Comparison of ENCODE assay signal across 8 mouse cellular contexts in the genomic region with DNA sequence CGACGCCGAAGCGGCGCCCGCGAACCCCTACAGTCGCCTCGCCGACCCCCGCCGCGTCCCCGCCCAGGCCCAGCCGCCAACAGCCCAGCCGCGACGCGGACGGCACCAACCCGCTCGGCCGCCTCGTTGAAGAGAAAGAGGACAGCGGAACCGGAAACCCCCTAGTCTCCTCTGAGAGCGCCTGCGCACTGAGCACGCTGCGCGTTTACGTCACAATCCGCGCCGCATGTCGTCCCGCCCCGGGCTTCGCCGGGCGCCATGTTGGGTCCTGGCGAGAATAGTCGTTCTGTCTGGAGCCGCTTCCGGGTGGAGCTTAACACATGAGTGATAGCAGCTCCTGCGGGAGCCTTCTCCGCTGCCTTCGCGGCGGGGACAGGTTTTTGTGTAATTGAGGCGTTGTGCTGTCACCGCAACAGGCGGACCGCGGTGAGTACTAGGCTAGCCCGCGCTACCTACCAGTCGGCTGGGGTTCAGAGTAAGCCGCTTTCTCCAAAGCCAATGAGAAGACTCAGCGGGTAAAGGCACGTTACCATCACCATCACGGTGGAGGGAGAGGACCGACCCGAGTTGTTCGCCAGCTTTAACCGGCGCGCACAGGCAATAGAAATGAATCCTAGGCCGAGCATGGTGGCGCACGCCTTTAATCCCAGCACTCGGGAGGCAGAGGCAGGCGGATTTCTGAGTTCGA. TPM values are rescaled to one million over a fixed set of nuclear protein-coding genes. Genes with fewer than 3 reads are reported as not detected.
DNase-seq lines count a peak whose midpoint lies in the region; ATAC-seq and TF ChIP-seq lines count a peak whose summit lies in the region.

A gene (minus strand): TSS at position 574 of the 688 bp plus-strand sequence.

- H3K79me2 ChIP-seq in CH12.LX (replicated peaks; ENCODE audit: control insufficient read depth, extremely low read depth, insufficient read depth, poor library complexity, severe bottlenecking): peaks cover 46% of the 10 kb centered on the region

- ATAC-seq in forebrain, embryonic 12.5 days (ENCODE audit: low FRiP score): peak; percentile 86
- ATAC-seq in heart, postnatal 0 days (ENCODE audit: insufficient read depth, low read depth): peak; percentile 88
- ATAC-seq in liver, postnatal 0 days: peak; percentile 83
- ATAC-seq in neural tube, embryonic 14.5 days (ENCODE audit: low read depth): peak; percentile 77

- whole genome bisulfite sequencing in forebrain, embryonic 12.5 days: under 1% methylated on average over 74 of the region's 74 CpGs
- 1% methylated on average over 74 of the region's 74 CpGs for WGBS in heart, postnatal 0 days
- under 1% methylated on average over 74 of the region's 74 CpGs for WGBS in large intestine, adult 2 months
- WGBS in liver, postnatal 0 days (ENCODE audit: insufficient replicate concordance): under 1% methylated on average over 54 of the region's 74 CpGs
- WGBS in neural tube, embryonic 14.5 days: under 1% methylated on average over 67 of the region's 74 CpGs

- TF ChIP-seq EP300 in CH12.LX (IDR thresholded peaks at IDR 0.05; ENCODE audit: low read length): no peak
- TF ChIP-seq EP300 in heart, postnatal 0 days (IDR thresholded peaks at IDR 0.05; ENCODE audit: low read depth): 0 out of 2 replicates have a peak, but pooled peaks have one; percentile 16
- 0 out of 2 replicates have a peak, but pooled peaks have one; percentile 51 for TF ChIP-seq EP300 in liver, postnatal 0 days (IDR thresholded peaks at IDR 0.05; ENCODE audit: low read depth)

- dilution Hi-C loops in CH12.LX (cut with MboI; ENCODE audit: extremely low pct_ligation_motif_present, extremely low pct_unique_long_range_greater_than_20kb, low sequenced_read_pairs): no loop called here

- in situ Hi-C loops in CH12.LX (cut with MboI; ENCODE audit: low pct_ligation_motif_present, low pct_unique_long_range_greater_than_20kb, low sequenced_read_pairs): no loop called here

- peak within 1 kb of the TSS; percentile 94 for H3K9ac ChIP-seq in CH12.LX (ENCODE audit: insufficient read depth, low read depth)
- peak within 1 kb of the TSS; percentile 98 for H3K9ac ChIP-seq in forebrain, embryonic 12.5 days
- H3K9ac ChIP-seq in heart, postnatal 0 days (replicated peaks; ENCODE audit: low read depth, low read length): peak within 1 kb of the TSS; percentile 87
- H3K9ac ChIP-seq in liver, postnatal 0 days (replicated peaks): peak within 1 kb of the TSS; percentile 92
- H3K9ac ChIP-seq in neural tube, embryonic 14.5 days (replicated peaks; ENCODE audit: low read depth, low read length): peak within 1 kb of the TSS; percentile 90

- peaks cover 29 to 53% of the 10 kb centered on the region in 2 experiments for H3K4me1 ChIP-seq in CH12.LX (ENCODE audit: control insufficient read depth in 1 of 2, insufficient read depth in 2 of 2)
- peaks cover 32% of the 10 kb centered on the region for H3K4me1 ChIP-seq in forebrain, embryonic 12.5 days
- peaks cover 22% of the 10 kb centered on the region for H3K4me1 ChIP-seq in heart, postnatal 0 days (ENCODE audit: control insufficient read depth, insufficient read depth)
- peaks cover 31% of the 10 kb centered on the region for H3K4me1 ChIP-seq in liver, postnatal 0 days (ENCODE audit: insufficient read depth)
- H3K4me1 ChIP-seq in neural tube, embryonic 14.5 days (ENCODE audit: control insufficient read depth, insufficient read depth, low read length): peaks cover 19% of the 10 kb centered on the region

- peak; percentile 96 for DNase-seq in CH12.LX (ENCODE audit: extremely low read depth)
- DNase-seq in c-Kit-positive CD71-positive TER-119-negative erythroid progenitor cells, embryonic 14.5 days (ENCODE audit: low read depth): peak; percentile 95
- peak; percentile 97 for DNase-seq in heart, postnatal 0 days (ENCODE audit: low spot score)
- peak; percentile 80 for DNase-seq in large intestine, adult 2 months (ENCODE audit: low read depth, low spot score)
- peak; percentile 96 for DNase-seq in liver, postnatal 0 days
- DNase-seq in testis, postnatal 10 days (ENCODE audit: low spot score): peak; percentile 96

- no peaks in the 10 kb centered on the region for H3K9me3 ChIP-seq in CH12.LX (replicated peaks; ENCODE audit: low read length)
- no peaks in the 10 kb centered on the region for H3K9me3 ChIP-seq in forebrain, embryonic 12.5 days
- no peaks in the 10 kb centered on the region for H3K9me3 ChIP-seq in heart, postnatal 0 days (replicated peaks; ENCODE audit: control insufficient read depth, low read length)
- H3K9me3 ChIP-seq in liver, postnatal 0 days (ENCODE audit: low read length): no peaks in the 10 kb centered on the region
- H3K9me3 ChIP-seq in neural tube, embryonic 14.5 days (ENCODE audit: control insufficient read depth, low read length): no peaks in the 10 kb centered on the region

- no peaks in the 10 kb centered on the region for H3K27me3 ChIP-seq in CH12.LX (replicated peaks)
- no peaks in the 10 kb centered on the region for H3K27me3 ChIP-seq in forebrain, embryonic 12.5 days
- no peaks in the 10 kb centered on the region for H3K27me3 ChIP-seq in heart, postnatal 0 days (ENCODE audit: control insufficient read depth, insufficient read depth, low read length)
- H3K27me3 ChIP-seq in liver, postnatal 0 days (ENCODE audit: insufficient read depth, low read length): no peaks in the 10 kb centered on the region
- H3K27me3 ChIP-seq in neural tube, embryonic 14.5 days (ENCODE audit: control insufficient read depth, insufficient read depth, low read length): no peaks in the 10 kb centered on the region

- TF ChIP-seq POLR2A in CH12.LX (IDR thresholded peaks at IDR 0.05; ENCODE audit: low read depth, low read length): peak; percentile 95

- peak within 1 kb of the TSS; percentile 83 to 98 (median 87) for H3K4me3 ChIP-seq in CH12.LX (replicated peaks in 1 of 3; ENCODE audit: low read depth in 2 of 3, low read length in 2 of 3, poor library complexity in 1 of 3)
- peak within 1 kb of the TSS; percentile 99 for H3K4me3 ChIP-seq in forebrain, embryonic 12.5 days (replicated peaks)
- peak within 1 kb of the TSS; percentile 76 for H3K4me3 ChIP-seq in heart, postnatal 0 days (ENCODE audit: low read depth, low read length)
- peak within 1 kb of the TSS; percentile 74 for H3K4me3 ChIP-seq in liver, postnatal 0 days (ENCODE audit: low read depth, low read length)
- peak within 1 kb of the TSS; percentile 97 for H3K4me3 ChIP-seq in neural tube, embryonic 14.5 days (ENCODE audit: low read depth, low read length)

- no peak for TF ChIP-seq RAD21 in CH12.LX (IDR thresholded peaks at IDR 0.05; ENCODE audit: low read depth, low read length)

- TF ChIP-seq CTCF in CH12.LX (conservative IDR thresholded peaks at IDR 0.05 in 1 of 2, IDR thresholded peaks at IDR 0.05 in 1 of 2; ENCODE audit: low read depth in 2 of 2, low read length in 2 of 2): no peak
- no peak for TF ChIP-seq CTCF in heart, postnatal 0 days (IDR thresholded peaks at IDR 0.05; ENCODE audit: low read depth)
- 0 out of 2 replicates have a peak, but pooled peaks have one; percentile 12 for TF ChIP-seq CTCF in liver, postnatal 0 days (IDR thresholded peaks at IDR 0.05; ENCODE audit: low read depth)

- peak within 1 kb of the TSS; percentile 88 for H3K27ac ChIP-seq in CH12.LX (ENCODE audit: insufficient read depth, low read depth)
- H3K27ac ChIP-seq in forebrain, embryonic 12.5 days: peak within 1 kb of the TSS; percentile 97
- peak within 1 kb of the TSS; percentile 96 for H3K27ac ChIP-seq in heart, postnatal 0 days (ENCODE audit: low read depth)
- H3K27ac ChIP-seq in liver, postnatal 0 days (ENCODE audit: low read depth): peak within 1 kb of the TSS; percentile 98
- peak within 1 kb of the TSS; percentile 97 for H3K27ac ChIP-seq in neural tube, embryonic 14.5 days (ENCODE audit: low read depth, low read length)

- peaks cover 42 to 55% of the 10 kb centered on the region in 2 experiments for H3K36me3 ChIP-seq in CH12.LX (replicated peaks in 1 of 2; ENCODE audit: control insufficient read depth in 1 of 2, insufficient read depth in 1 of 2, low read length in 1 of 2)
- H3K36me3 ChIP-seq in forebrain, embryonic 12.5 days (replicated peaks): peaks cover 44% of the 10 kb centered on the region
- H3K36me3 ChIP-seq in heart, postnatal 0 days (replicated peaks; ENCODE audit: control insufficient read depth, insufficient read depth, low read length): peaks cover 31% of the 10 kb centered on the region
- H3K36me3 ChIP-seq in liver, postnatal 0 days (replicated peaks; ENCODE audit: insufficient read depth, low read length): peaks cover 31% of the 10 kb centered on the region
- H3K36me3 ChIP-seq in neural tube, embryonic 14.5 days (ENCODE audit: control insufficient read depth, insufficient read depth, low read length): peaks cover 11% of the 10 kb centered on the region; the same call in 1 of the 2 replicates

- H3K4me2 ChIP-seq in CH12.LX (ENCODE audit: insufficient read depth, low read depth, poor library complexity, severe bottlenecking): peak within 1 kb of the TSS; percentile 92
- H3K4me2 ChIP-seq in forebrain, embryonic 12.5 days: peak within 1 kb of the TSS; percentile 97
- peak within 1 kb of the TSS; percentile 99 for H3K4me2 ChIP-seq in heart, postnatal 0 days (ENCODE audit: low read depth, low read length)
- peak within 1 kb of the TSS; percentile 92 for H3K4me2 ChIP-seq in liver, postnatal 0 days (ENCODE audit: low read depth, low read length)
- H3K4me2 ChIP-seq in neural tube, embryonic 14.5 days (ENCODE audit: low read depth, low read length): peak within 1 kb of the TSS; percentile 100

TF ChIP-seq in CH12.LX, 34 proteins besides CTCF, POLR2A, EP300 and RAD21 (continues in another document):
- TF ChIP-seq UBTF (IDR thresholded peaks at IDR 0.05; ENCODE audit: low read depth, low read length): no peak
- TF ChIP-seq ELF1 (IDR thresholded peaks at IDR 0.05; ENCODE audit: low read depth, low read length): peak; percentile 96
- TF ChIP-seq GABPA (IDR thresholded peaks at IDR 0.05; ENCODE audit: insufficient replicate concordance, low read depth, low read length): peak; percentile 34; the same call in 1 of the 2 replicates
- TF ChIP-seq RCOR1 (conservative IDR thresholded peaks at IDR 0.05; ENCODE audit: low read depth, low read length): peak; percentile 72; the same call in 1 of the 2 replicates
- peak; percentile 100 for TF ChIP-seq MAZ (IDR thresholded peaks at IDR 0.05; ENCODE audit: low read depth, low read length)
- TF ChIP-seq TCF12 (IDR thresholded peaks at IDR 0.05; ENCODE audit: low read depth, low read length): peak; percentile 94
- TF ChIP-seq POLR2AphosphoS2 (IDR thresholded peaks at IDR 0.05; ENCODE audit: low read depth, low read length): peak; percentile 91

RNA-seq across cellular contexts. Expression of the gene that starts here (rescaled TPM):
- 3,341 and 3,407 TPM in 2 replicates for total RNA-seq in CH12.LX (2012; rRNA removed)
- total RNA-seq in CH12.LX (2014; rRNA removed): 1,091 and 1,181 TPM in 2 replicates
- polyA plus RNA-seq in CH12.LX (2012; ENCODE audit: insufficient read length, low read depth): 1,199 and 1,372 TPM in 2 replicates
- 692 and 734 TPM in 2 replicates for polyA plus RNA-seq in forebrain, embryonic 12.5 days (2016; fragmentation: Nextera tagmentation; extraction: Ambion mirVana)
- 887 and 1,064 TPM in 2 replicates for total RNA-seq in heart, postnatal 0 days (2014; rRNA removed; ENCODE audit: low replicate concordance)
- 1,011 and 1,075 TPM in 2 replicates for polyA plus RNA-seq in heart, postnatal 0 days (2015; fragmentation: Nextera tagmentation; extraction: Ambion mirVana)
- polyA plus RNA-seq in large intestine, adult 2 months (2012; rRNA removed): 768 and 796 TPM in 2 replicates
- polyA plus RNA-seq in liver, postnatal 0 days (2015; fragmentation: Nextera tagmentation; extraction: Ambion mirVana): 627 and 684 TPM in 2 replicates
- 734 and 750 TPM in 2 replicates for polyA plus RNA-seq in neural tube, embryonic 14.5 days (2014; fragmentation: Nextera tagmentation; extraction: Ambion mirVana)

Comparison
In these comparisons a context has a peak if more than half of its experiments do, and no peak if none do; other contexts are left out.
1. Peak in every context shown above with its lines: DNase-seq, ATAC-seq, H3K4me3 ChIP-seq and H3K27ac ChIP-seq.